Mouse (Mus musculus) kidney, postnatal 0 days (tissue): ENCODE results near the gene Tbx19. TPM values are rescaled to one million over a fixed set of nuclear protein-coding genes. Genes with fewer than 3 reads are reported as not detected.

ENCODE experiments used
- ATAC-seq: fragments of 200-750 bp; cut with Nextera tagmentation; replicated peaks from 2 replicates; pipeline ENCODE4 v1.8.0; 2017; ENCODE audit warnings: low read depth, moderate number of reproducible peaks, moderate TSS enrichment, moderate library complexity; ENCODE audit not compliant: low FRiP score
- DNase-seq: peaks from one replicate; pipeline ENCODE4 v3.0.0-alpha.2; 2016; ENCODE audit warnings: low spot score
- H3K27ac ChIP-seq: fragments of 300-500 bp; sonication (generic); 2 replicates; pipeline ENCODE4 v1.5.1; 2014; ENCODE audit warnings: mild to moderate bottlenecking
- H3K27me3 ChIP-seq: fragments of 300-500 bp; sonication (generic); 2 replicates; pipeline ENCODE4 v1.6.1; 2014; ENCODE audit warnings: low read length, mixed read lengths; ENCODE audit not compliant: insufficient read depth
- H3K36me3 ChIP-seq: fragments of 300-500 bp; sonication (generic); 2 replicates; pipeline ENCODE4 v1.6.1; 2014; ENCODE audit warnings: low read length, mixed read lengths; ENCODE audit not compliant: insufficient read depth
- H3K4me1 ChIP-seq: fragments of 300-500 bp; sonication (generic); replicated peaks from 2 replicates; pipeline ENCODE4 v1.6.1; 2014; ENCODE audit warnings: antibody characterized with exemption, low read length, mixed read lengths; ENCODE audit not compliant: insufficient read depth
- H3K4me2 ChIP-seq: fragments of 300-500 bp; sonication (generic); 2 replicates; pipeline ENCODE4 v1.6.1; 2014; ENCODE audit warnings: mild to moderate bottlenecking, low read length, moderate library complexity, mixed read lengths
- H3K4me3 ChIP-seq: fragments of 300-500 bp; sonication (generic); replicated peaks from 2 replicates; pipeline ENCODE4 v1.5.1; 2014; ENCODE audit warnings: low read depth, low read length
- H3K9ac ChIP-seq: fragments of 300-500 bp; sonication (generic); 2 replicates; pipeline ENCODE4 v1.6.1; 2014; ENCODE audit warnings: low read depth, low read length
- H3K9me3 ChIP-seq: fragments of 300-500 bp; sonication (generic); replicated peaks from 2 replicates; pipeline ENCODE4 v1.6.1; 2016; ENCODE audit warnings: low read length, inconsistent platforms, mixed read lengths
- CTCF ChIP-seq: IDR thresholded peaks from 2 replicates; pipeline ENCODE4 v1.5.1; 2016; ENCODE audit warnings: antibody characterized with exemption, low read depth, mild to moderate bottlenecking, moderate library complexity
- WGBS: fragments of 180-500 bp; shearing (Covaris S2); extraction: QIAGEN DNeasy Blood & Tissue Kit; methylation state at CpG from one replicate; pipeline ENCODE4 v1.1.7; 2014; 5-methylcytosine and 5-hydroxymethylcytosine counted together
- polyA plus RNA-seq: library from polyadenylated mRNA; unstranded; fragments of >200 nt; fragmentation: Nextera tagmentation; extraction: Ambion mirVana; gene quantifications from 2 replicates; pipeline ENCODE4 v1.2.1, GENCODE M21; 2015

Gene Tbx19
- polyA plus RNA-seq, 1 experiment from 2014 or later = not detected

- H3K9ac ChIP-seq = no peak overlapping the region
- no peaks in the 10 kb centered on the region for H3K27me3 ChIP-seq
- H3K27ac ChIP-seq = no peak overlapping the region
- ATAC-seq (no peak), DNase-seq (no peak)
- no peaks in the 10 kb centered on the region for H3K4me1 ChIP-seq
- no peaks in the 10 kb centered on the region for H3K9me3 ChIP-seq
- no peak overlapping the region for H3K4me3 ChIP-seq
- no peak for TF ChIP-seq CTCF
- H3K4me2 ChIP-seq = no peak overlapping the region
- 61% methylated on average over 5 of the region's 5 CpGs for WGBS
- peaks cover 15% of the 10 kb centered on the region; the same call in 1 of the 2 replicates for H3K36me3 ChIP-seq
These were observed 26.8 kb upstream of the Tbx19 start for GRCm38 (mm10) chr1:165187357-165187756.

- Histone ChIP-seq H3K9me3 (no peaks in the 10 kb centered on the region), H3K27ac (no peak overlapping the region), H3K4me2 (no peak overlapping the region), H3K36me3 (peaks cover 19% of the 10 kb centered on the region; the same call in 1 of the 2 replicates), H3K4me3 (no peak overlapping the region), H3K4me1 (no peaks in the 10 kb centered on the region), H3K27me3 (no peaks in the 10 kb centered on the region), H3K9ac (no peak overlapping the region)
- ATAC-seq = no peak
- TF ChIP-seq CTCF = no peak
- 89% methylated on average over 12 of the region's 12 CpGs for WGBS
- no peak for DNase-seq
These were observed 25.9 kb upstream of the Tbx19 start for GRCm38 (mm10) chr1:165186491-165186890.

- Histone ChIP-seq H3K4me2 (no peak overlapping the region), H3K9me3 (no peaks in the 10 kb centered on the region), H3K27ac (no peak overlapping the region), H3K27me3 (no peaks in the 10 kb centered on the region), H3K36me3 (peaks cover 20% of the 10 kb centered on the region; the same call in 1 of the 2 replicates), H3K9ac (no peak overlapping the region), H3K4me1 (no peaks in the 10 kb centered on the region), H3K4me3 (no peak overlapping the region)
- WGBS = 71% methylated on average over 7 of the region's 7 CpGs
- TF ChIP-seq CTCF = no peak
- no peak for DNase-seq
- no peak for ATAC-seq
These were observed 24.5 kb upstream of the Tbx19 start for GRCm38 (mm10) chr1:165185116-165185515.

- TF ChIP-seq CTCF = no peak
- Histone ChIP-seq H3K27me3 (no peaks in the 10 kb centered on the region), H3K27ac (no peak overlapping the region), H3K36me3 (peaks cover 20% of the 10 kb centered on the region; the same call in 1 of the 2 replicates), H3K4me3 (no peak overlapping the region), H3K9ac (no peak overlapping the region), H3K4me2 (no peak overlapping the region), H3K4me1 (no peaks in the 10 kb centered on the region), H3K9me3 (no peaks in the 10 kb centered on the region)
- no peak for ATAC-seq
- DNase-seq = no peak
- 83% methylated on average over 3 of the region's 3 CpGs for WGBS
These were observed 23.6 kb upstream of the Tbx19 start for GRCm38 (mm10) chr1:165184178-165184577.

- Histone ChIP-seq H3K9ac (no peak overlapping the region), H3K4me1 (no peaks in the 10 kb centered on the region), H3K27me3 (no peaks in the 10 kb centered on the region), H3K9me3 (no peaks in the 10 kb centered on the region), H3K27ac (no peak overlapping the region), H3K4me3 (no peak overlapping the region), H3K36me3 (peaks cover 27% of the 10 kb centered on the region; the same call in 1 of the 2 replicates), H3K4me2 (no peak overlapping the region)
- ATAC-seq = no peak
- TF ChIP-seq CTCF = no peak
- WGBS = 77% methylated on average over 6 of the region's 6 CpGs
- DNase-seq = no peak
These were observed 22.8 kb upstream of the Tbx19 start for GRCm38 (mm10) chr1:165183400-165183799.

- 79% methylated on average over 5 of the region's 5 CpGs for WGBS
- peaks cover 20% of the 10 kb centered on the region; the same call in 1 of the 2 replicates for H3K36me3 ChIP-seq
- DNase-seq = no peak
- no peak overlapping the region for H3K9ac ChIP-seq
- H3K27me3 ChIP-seq = no peaks in the 10 kb centered on the region
- TF ChIP-seq CTCF = no peak
- no peaks in the 10 kb centered on the region for H3K4me1 ChIP-seq
- no peak overlapping the region for H3K27ac ChIP-seq
- H3K4me3 ChIP-seq = no peak overlapping the region
- no peaks in the 10 kb centered on the region for H3K9me3 ChIP-seq
- no peak for ATAC-seq
- no peak overlapping the region for H3K4me2 ChIP-seq
These were observed 18.7 kb upstream of the Tbx19 start for GRCm38 (mm10) chr1:165179321-165179720.

- 76% methylated on average over 6 of the region's 6 CpGs for WGBS
- no peak overlapping the region for H3K4me3 ChIP-seq
- no peaks in the 10 kb centered on the region for H3K4me1 ChIP-seq
- no peak overlapping the region for H3K27ac ChIP-seq
- TF ChIP-seq CTCF = no peak
- H3K27me3 ChIP-seq = no peaks in the 10 kb centered on the region
- peaks cover 12% of the 10 kb centered on the region; the same call in 1 of the 2 replicates for H3K36me3 ChIP-seq
- ATAC-seq (no peak), DNase-seq (no peak)
- no peak overlapping the region for H3K4me2 ChIP-seq
- no peaks in the 10 kb centered on the region for H3K9me3 ChIP-seq
- H3K9ac ChIP-seq = no peak overlapping the region
These were observed 17.5 kb upstream of the Tbx19 start for GRCm38 (mm10) chr1:165178075-165178474.
